Mouse (Mus musculus) lung, adult 2 months (tissue): Measurements from ENCODE around the gene Zfp446.

ENCODE experiments used
- CTCF ChIP-seq: fragments of 200-500 bp; IDR thresholded peaks from 2 replicates; pipeline ENCODE4 v1.5.1; 2011; ENCODE audit warnings: mild to moderate bottlenecking, low read length, control low read depth; ENCODE audit not compliant: insufficient read depth
- POLR2A ChIP-seq: fragments of 200-500 bp; IDR thresholded peaks from 2 replicates; pipeline ENCODE4 v1.6.1; 2011; ENCODE audit warnings: low read depth, mild to moderate bottlenecking, control low read depth, low read length, borderline replicate concordance; ENCODE audit errors: extremely low read depth

GRCm38 (mm10) chr7:12985724-12986123 lies 8.1 kb downstream of the Zfp446 start:
- TF ChIP-seq CTCF (no peak), POLR2A (no peak)
